Mouse (Mus musculus): ENCODE measurements around the gene Mcm5. TPM values are rescaled to one million over a fixed set of nuclear protein-coding genes. Genes with fewer than 3 reads are reported as not detected.

The Mcm5 gene
- total RNA-seq, 2 experiments from 2014 or later, result 0.66 to 0.87 TPM

- DNase-seq (ENCODE audit: low spot score), result no peak
Measured at GRCm38 (mm10) chr8:75157471-75158230, 48.3 kb downstream of the Mcm5 start.

GRCm38 (mm10) chr8:75169363-75169762 lies 60.0 kb downstream of the Mcm5 start:
- no peak for DNase-seq (ENCODE audit: low spot score)

DNA sequence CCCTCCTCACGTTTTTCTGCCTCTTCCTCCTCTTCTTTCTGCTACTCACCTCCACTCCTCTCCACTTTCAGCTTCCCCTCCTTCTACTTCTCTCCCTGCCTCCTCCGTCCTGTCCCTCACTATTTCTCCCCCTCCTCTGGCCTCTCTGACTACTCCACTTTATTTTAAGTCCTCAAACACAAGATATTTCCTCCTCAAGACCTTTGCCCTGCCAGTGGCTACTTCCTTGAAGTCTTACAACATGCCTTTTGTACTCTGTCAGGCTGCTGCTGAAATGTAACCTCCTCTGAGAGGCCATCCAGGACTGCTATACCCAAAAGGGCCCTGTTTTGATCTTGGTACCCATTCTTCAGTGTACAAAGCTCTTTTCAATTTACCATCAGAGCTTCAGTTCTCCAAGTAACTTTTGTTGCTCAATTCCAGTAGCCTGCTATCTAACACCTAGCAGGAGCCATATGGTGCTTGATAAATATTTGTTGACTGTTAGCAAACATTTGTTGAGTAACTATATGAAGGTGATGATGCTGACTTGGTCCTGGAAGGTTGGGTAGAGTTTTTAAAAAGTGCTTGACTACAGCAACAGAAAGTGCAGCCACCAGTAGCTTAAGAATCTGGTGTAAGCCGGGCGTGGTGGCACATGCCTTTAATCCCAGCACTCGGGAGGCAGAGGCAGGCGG lies 62.8 kb downstream of the Mcm5 start:
- no peak for DNase-seq (ENCODE audit: low spot score)

Other genes with a start within 250 kb of the Mcm5 start
- gene Isx, start 236.4 kb upstream of the Mcm5 start, total RNA-seq (2021), result not detected
- 1 to 10 TPM; 7.4 to 9.5 TPM for gene Hmgxb4, start 116.2 kb upstream of the Mcm5 start, total RNA-seq (2021)
- gene Tom1, start 75.9 kb upstream of the Mcm5 start, total RNA-seq (2021), result 10 to 100 TPM; 54.0 to 58.4 TPM
- gene Hmox1, start 15.9 kb upstream of the Mcm5 start, total RNA-seq (2021), result 1 to 10 TPM; 5.0 to 5.3 TPM
- gene Rasd2, start 104.4 kb downstream of the Mcm5 start, total RNA-seq (2021), result 10 to 100 TPM; 65.5 to 99.9 TPM

Measured in gastrocnemius, adult 18-20 months (tissue).